Mouse (Mus musculus) heart, adult 2 months (tissue): ENCODE measurements around the gene Zfyve1.

ENCODE experiments used
- CTCF ChIP-seq: fragments of 200-600 bp; IDR thresholded peaks from 2 replicates; pipeline ENCODE4 v1.8.1; 2022; ENCODE audit warnings: antibody characterized with exemption, mild to moderate bottlenecking, moderate library complexity
- EP300 ChIP-seq: fragments of 200-500 bp; IDR thresholded peaks from 2 replicates; pipeline ENCODE4 v1.6.1; 2011; ENCODE audit warnings: low read depth, low read length, control low read depth; ENCODE audit not compliant: insufficient read depth
- POLR2A ChIP-seq: fragments of 200-500 bp; IDR thresholded peaks from 2 replicates; pipeline ENCODE4 v1.6.1; 2011; ENCODE audit warnings: mild to moderate bottlenecking, low read depth, low read length, control low read depth; ENCODE audit not compliant: insufficient read depth

DNA sequence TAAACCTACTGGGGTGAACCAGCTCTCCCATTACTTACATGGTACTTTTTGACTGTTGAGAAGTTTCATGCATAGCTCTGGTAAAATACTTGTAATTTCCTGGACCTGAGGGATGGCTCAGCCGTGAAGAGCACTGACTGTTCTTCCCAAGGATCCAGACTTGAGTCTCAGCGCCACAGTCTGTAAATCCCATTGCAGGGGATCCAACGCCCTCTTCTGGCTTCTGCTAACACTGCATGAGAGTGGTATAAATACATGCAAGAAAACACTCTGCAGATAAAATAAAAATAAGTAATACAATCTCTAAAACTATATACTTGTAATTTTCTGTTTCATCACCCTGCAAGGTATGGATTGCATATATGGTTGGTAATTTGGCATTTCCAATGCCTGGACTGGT, 99.1 kb downstream of the Zfyve1 start:
- peak; percentile 11; the same call in 1 of the 2 replicates for TF ChIP-seq CTCF
- no peak for TF ChIP-seq POLR2A
- no peak for TF ChIP-seq EP300
